Mouse (Mus musculus): ENCODE data around the gene Tet1. TPM values are rescaled to one million over a fixed set of nuclear protein-coding genes. Genes with fewer than 3 reads are reported as not detected.

Tet1 gene
- total and polyA plus RNA-seq, 3 experiments: 0.08 TPM; not detected in 1

- H3K9me3 ChIP-seq (replicated peaks; ENCODE audit: insufficient read depth, low read length): no peaks in the 10 kb centered on the region
- no peak overlapping the region for H3K4me3 ChIP-seq (ENCODE audit: control insufficient read depth in 1 of 2, insufficient read depth in 1 of 2, low read depth in 2 of 2, low read length in 2 of 2)
- peaks cover 0 to 15% of the 10 kb centered on the region in 2 experiments; a peak in 2 of 4 replicates for H3K36me3 ChIP-seq (ENCODE audit: control insufficient read depth in 1 of 2, insufficient read depth in 2 of 2, low read length in 2 of 2)
- 0 out of 4 replicates have a peak, but pooled peaks cover 0 to 2% of the 10 kb centered on the region in 2 experiments for H3K27me3 ChIP-seq (ENCODE audit: control insufficient read depth in 1 of 2, insufficient read depth in 2 of 2, low read length in 2 of 2)
- no peaks in the 10 kb centered on the region for H3K79me2 ChIP-seq (ENCODE audit: control insufficient read depth, insufficient read depth, low read length, poor library complexity)
- no peak overlapping the region for H3K27ac ChIP-seq (ENCODE audit: control insufficient read depth, low read depth, low read length)
- H3K4me1 ChIP-seq (ENCODE audit: control insufficient read depth in 1 of 2, insufficient read depth in 2 of 2, low read length in 2 of 2): peaks cover 0 to 16% of the 10 kb centered on the region in 2 experiments; a peak in 2 of 4 replicates
- H3K9ac ChIP-seq (ENCODE audit: control insufficient read depth, low read depth, low read length, poor library complexity, severe bottlenecking): no peak overlapping the region
- TF ChIP-seq TBP (IDR thresholded peaks at IDR 0.05; ENCODE audit: low read depth, low read length): no peak
- no peak for TF ChIP-seq POLR2A (IDR thresholded peaks at IDR 0.05; ENCODE audit: control insufficient read depth in 1 of 2, insufficient read depth in 1 of 2, low read depth in 1 of 2, low read length in 2 of 2, poor library complexity in 1 of 2)
- no peak for TF ChIP-seq E2F4 (IDR thresholded peaks at IDR 0.05; ENCODE audit: borderline replicate concordance, low read depth, low read length)
- TF ChIP-seq ZNF384 (IDR thresholded peaks at IDR 0.05; ENCODE audit: low read depth, low read length): no peak
- TF ChIP-seq TCF12 (IDR thresholded peaks at IDR 0.05; ENCODE audit: low read depth, low read length): no peak
- no peak for TF ChIP-seq ZKSCAN1 (IDR thresholded peaks at IDR 0.05; ENCODE audit: low read depth, low read length)
- no peak for TF ChIP-seq MEF2A (IDR thresholded peaks at IDR 0.05; ENCODE audit: extremely low read depth, insufficient replicate concordance, low read depth, low read length, poor library complexity, severe bottlenecking)
- no peak for TF ChIP-seq ETS1 (IDR thresholded peaks at IDR 0.05; ENCODE audit: low read depth, low read length)
- no peak for TF ChIP-seq MYB (IDR thresholded peaks at IDR 0.05; ENCODE audit: low read depth, low read length)
- no peak for TF ChIP-seq MYC (IDR thresholded peaks at IDR 0.05; ENCODE audit: low read depth, low read length)
- no peak for TF ChIP-seq CHD1 (IDR thresholded peaks at IDR 0.05; ENCODE audit: low read depth, low read length)
- TF ChIP-seq KAT2A (conservative IDR thresholded peaks at IDR 0.05; ENCODE audit: low read depth, low read length): no peak
- no peak for TF ChIP-seq MXI1 (IDR thresholded peaks at IDR 0.05; ENCODE audit: low read depth, low read length)
- no peak for TF ChIP-seq SMC3 (IDR thresholded peaks at IDR 0.05; ENCODE audit: low read depth, low read length)
- no peak for TF ChIP-seq USF1 (IDR thresholded peaks at IDR 0.05; ENCODE audit: low read depth, low read length)
- TF ChIP-seq MAFK (IDR thresholded peaks at IDR 0.05; ENCODE audit: borderline replicate concordance, low read depth, low read length): no peak
- no peak for DNase-seq (ENCODE audit: low read depth, low spot score)
Observed at GRCm38 (mm10) chr10:62841901-62842447, 66.8 kb downstream of the Tet1 start.

GRCm38 (mm10) chr10:62840687-62841086 lies 68.1 kb downstream of the Tet1 start:
- H3K36me3 ChIP-seq (ENCODE audit: control insufficient read depth in 1 of 2, insufficient read depth in 2 of 2, low read length in 2 of 2): peaks cover 0 to 15% of the 10 kb centered on the region in 2 experiments; a peak in 2 of 4 replicates
- DNase-seq (ENCODE audit: low read depth, low spot score): no peak

More at GRCm38 (mm10) chr10:62840687-62841086, 68.1 kb downstream of the Tet1 start:
- Histone ChIP-seq H3K4me1 (ENCODE audit: control insufficient read depth in 1 of 2, insufficient read depth in 2 of 2, low read length in 2 of 2) (peaks cover 0 to 16% of the 10 kb centered on the region in 2 experiments; a peak in 2 of 4 replicates), H3K79me2 (ENCODE audit: control insufficient read depth, insufficient read depth, low read length, poor library complexity) (no peaks in the 10 kb centered on the region), H3K4me3 (ENCODE audit: control insufficient read depth in 1 of 2, insufficient read depth in 1 of 2, low read depth in 2 of 2, low read length in 2 of 2) (no peak overlapping the region), H3K27ac (ENCODE audit: control insufficient read depth, low read depth, low read length) (no peak overlapping the region), H3K9ac (ENCODE audit: control insufficient read depth, low read depth, low read length, poor library complexity, severe bottlenecking) (no peak overlapping the region), H3K9me3 (replicated peaks; ENCODE audit: insufficient read depth, low read length) (no peaks in the 10 kb centered on the region), H3K27me3 (ENCODE audit: control insufficient read depth in 1 of 2, insufficient read depth in 2 of 2, low read length in 2 of 2) (0 out of 4 replicates have a peak, but pooled peaks cover 0 to 1% of the 10 kb centered on the region in 2 experiments)
- no peak for TF ChIP-seq ZKSCAN1 (IDR thresholded peaks at IDR 0.05; ENCODE audit: low read depth, low read length)
- TF ChIP-seq SMC3 (IDR thresholded peaks at IDR 0.05; ENCODE audit: low read depth, low read length): no peak
- TF ChIP-seq MAFK (IDR thresholded peaks at IDR 0.05; ENCODE audit: borderline replicate concordance, low read depth, low read length): no peak
- TF ChIP-seq USF2 (IDR thresholded peaks at IDR 0.05; ENCODE audit: borderline replicate concordance in 1 of 2, insufficient read depth in 1 of 2, low read depth in 1 of 2, low read length in 2 of 2): no peak
- no peak for TF ChIP-seq MXI1 (IDR thresholded peaks at IDR 0.05; ENCODE audit: low read depth, low read length)
- TF ChIP-seq TBP (IDR thresholded peaks at IDR 0.05; ENCODE audit: low read depth, low read length): no peak
- TF ChIP-seq MAX (IDR thresholded peaks at IDR 0.05; ENCODE audit: low read length): no peak
